Mouse (Mus musculus): ENCODE measurements around the gene Gm13694. TPM values are rescaled to one million over a fixed set of nuclear protein-coding genes. Genes with fewer than 3 reads are reported as not detected.

Gene Gm13694
- polyA plus RNA-seq, 1 experiment from 2014 or later = not detected

GRCm38 (mm10) chr2:84019519-84020305, 41.0 kb downstream of the Gm13694 start:
- no peaks in the 10 kb centered on the region for H3K27me3 ChIP-seq (ENCODE audit: control insufficient read depth, insufficient read depth, low read length)
- ATAC-seq (ENCODE audit: low FRiP score) = no peak
- H3K9ac ChIP-seq = no peak overlapping the region
- H3K36me3 ChIP-seq (replicated peaks; ENCODE audit: control insufficient read depth, insufficient read depth) = no peaks in the 10 kb centered on the region
- H3K4me2 ChIP-seq (replicated peaks) = no peak overlapping the region
- no peak overlapping the region for H3K27ac ChIP-seq
- 78% methylated on average over 8 of the region's 8 CpGs for WGBS
- no peak for DNase-seq (ENCODE audit: low spot score)
- no peaks in the 10 kb centered on the region for H3K9me3 ChIP-seq (ENCODE audit: control insufficient read depth, low read length)
- no peaks in the 10 kb centered on the region for H3K4me1 ChIP-seq (replicated peaks; ENCODE audit: control insufficient read depth, insufficient read depth, low read length)
- no peak overlapping the region for H3K4me3 ChIP-seq (replicated peaks; ENCODE audit: low read length)

GRCm38 (mm10) chr2:84021930-84022329, 43.2 kb downstream of the Gm13694 start:
- Histone ChIP-seq H3K9me3 (ENCODE audit: control insufficient read depth, low read length) (no peaks in the 10 kb centered on the region), H3K4me3 (replicated peaks; ENCODE audit: low read length) (no peak overlapping the region), H3K4me2 (replicated peaks) (no peak overlapping the region), H3K4me1 (replicated peaks; ENCODE audit: control insufficient read depth, insufficient read depth, low read length) (no peaks in the 10 kb centered on the region), H3K27ac (no peak overlapping the region), H3K9ac (no peak overlapping the region), H3K27me3 (ENCODE audit: control insufficient read depth, insufficient read depth, low read length) (no peaks in the 10 kb centered on the region), H3K36me3 (replicated peaks; ENCODE audit: control insufficient read depth, insufficient read depth) (no peaks in the 10 kb centered on the region)
- no peak for ATAC-seq (ENCODE audit: low FRiP score)
- no peak for DNase-seq (ENCODE audit: low spot score)
- 79% methylated on average over 2 of the region's 2 CpGs for WGBS

DNA sequence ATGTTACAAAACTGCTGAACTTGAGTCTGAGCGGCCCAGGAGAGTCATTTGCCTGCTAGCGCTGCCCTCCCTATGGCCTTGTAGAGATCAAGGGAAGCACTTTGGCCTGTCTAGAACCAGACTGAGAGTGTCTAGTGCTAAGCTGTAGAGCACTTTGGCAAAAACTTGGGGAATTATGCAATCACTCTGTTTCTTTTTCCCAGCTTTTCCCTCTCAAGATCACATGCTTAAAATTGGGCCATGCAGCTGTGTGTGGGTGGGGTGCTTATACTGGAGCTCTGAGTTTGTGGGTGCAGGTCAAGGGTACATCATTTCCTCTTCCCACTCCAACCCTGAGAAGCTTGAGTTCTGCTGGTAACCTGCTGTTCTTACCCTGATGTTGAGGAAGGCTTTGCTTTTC, 44.2 kb downstream of the Gm13694 start:
- Histone ChIP-seq H3K4me3 (replicated peaks; ENCODE audit: low read length) (no peak overlapping the region), H3K4me2 (replicated peaks) (no peak overlapping the region), H3K27me3 (ENCODE audit: control insufficient read depth, insufficient read depth, low read length) (no peaks in the 10 kb centered on the region), H3K27ac (no peak overlapping the region), H3K9ac (no peak overlapping the region), H3K4me1 (replicated peaks; ENCODE audit: control insufficient read depth, insufficient read depth, low read length) (no peaks in the 10 kb centered on the region), H3K36me3 (replicated peaks; ENCODE audit: control insufficient read depth, insufficient read depth) (no peaks in the 10 kb centered on the region), H3K9me3 (ENCODE audit: control insufficient read depth, low read length) (no peaks in the 10 kb centered on the region)
- WGBS = 89% methylated on average over 2 of the region's 2 CpGs
- DNase-seq (ENCODE audit: low spot score) (no peak), ATAC-seq (ENCODE audit: low FRiP score) (no peak)

- WGBS = 84% methylated on average over 2 of the region's 2 CpGs
- no peaks in the 10 kb centered on the region for H3K27me3 ChIP-seq (ENCODE audit: control insufficient read depth, insufficient read depth, low read length)
- H3K9ac ChIP-seq = no peak overlapping the region
- H3K4me2 ChIP-seq (replicated peaks) = no peak overlapping the region
- ATAC-seq (ENCODE audit: low FRiP score) = no peak
- H3K4me3 ChIP-seq (replicated peaks; ENCODE audit: low read length) = no peak overlapping the region
- no peak for DNase-seq (ENCODE audit: low spot score)
- H3K27ac ChIP-seq = no peak overlapping the region
- H3K9me3 ChIP-seq (ENCODE audit: control insufficient read depth, low read length) = no peaks in the 10 kb centered on the region
- no peaks in the 10 kb centered on the region for H3K4me1 ChIP-seq (replicated peaks; ENCODE audit: control insufficient read depth, insufficient read depth, low read length)
- H3K36me3 ChIP-seq (replicated peaks; ENCODE audit: control insufficient read depth, insufficient read depth) = no peaks in the 10 kb centered on the region
Measured at GRCm38 (mm10) chr2:84023319-84023718, 44.6 kb downstream of the Gm13694 start.

- Histone ChIP-seq H3K4me1 (replicated peaks; ENCODE audit: control insufficient read depth, insufficient read depth, low read length) (no peaks in the 10 kb centered on the region), H3K27me3 (ENCODE audit: control insufficient read depth, insufficient read depth, low read length) (no peaks in the 10 kb centered on the region), H3K36me3 (replicated peaks; ENCODE audit: control insufficient read depth, insufficient read depth) (no peaks in the 10 kb centered on the region), H3K9me3 (ENCODE audit: control insufficient read depth, low read length) (no peaks in the 10 kb centered on the region), H3K4me3 (replicated peaks; ENCODE audit: low read length) (no peak overlapping the region), H3K4me2 (replicated peaks) (no peak overlapping the region), H3K9ac (no peak overlapping the region), H3K27ac (no peak overlapping the region)
- no peak for ATAC-seq (ENCODE audit: low FRiP score)
- 66% methylated on average over 4 of the region's 4 CpGs for WGBS
- no peak for DNase-seq (ENCODE audit: low spot score)
Measured at GRCm38 (mm10) chr2:84025217-84025616, 46.5 kb downstream of the Gm13694 start.

Other genes starting within 250 kb of the Gm13694 start
- 85.7 and 98.4 TPM in 2 replicates for gene Fam171b, start 166.3 kb upstream of the Gm13694 start, polyA plus RNA-seq (2014; fragmentation: Nextera tagmentation; extraction: Ambion mirVana)
- not detected in 2 replicates for gene Zswim2, start 37.7 kb upstream of the Gm13694 start, polyA plus RNA-seq (2014; fragmentation: Nextera tagmentation; extraction: Ambion mirVana)
- not detected in 2 replicates for gene Gm13698, start 23.2 kb upstream of the Gm13694 start, polyA plus RNA-seq (2014; fragmentation: Nextera tagmentation; extraction: Ambion mirVana)
- not detected in 2 replicates for gene Gm13693, start 17.4 kb upstream of the Gm13694 start, polyA plus RNA-seq (2014; fragmentation: Nextera tagmentation; extraction: Ambion mirVana)
- gene Gm13695, start 11.6 kb upstream of the Gm13694 start, polyA plus RNA-seq (2014; fragmentation: Nextera tagmentation; extraction: Ambion mirVana) = not detected in 2 replicates
- gene Gm13696, start 5.8 kb upstream of the Gm13694 start, polyA plus RNA-seq (2014; fragmentation: Nextera tagmentation; extraction: Ambion mirVana) = not detected in 2 replicates
- not detected in 2 replicates for gene Gm13697, start 5.8 kb downstream of the Gm13694 start, polyA plus RNA-seq (2014; fragmentation: Nextera tagmentation; extraction: Ambion mirVana)
- not detected in 2 replicates for gene Gm13691, start 11.6 kb downstream of the Gm13694 start, polyA plus RNA-seq (2014; fragmentation: Nextera tagmentation; extraction: Ambion mirVana)